In genomic region chr5:123194856-123195255, GRCm38 (mm10) we compare ENCODE assay signal across 19 mouse cellular contexts. TPM values are rescaled to one million over a fixed set of nuclear protein-coding genes. Genes with fewer than 3 reads are reported as not detected.
"Had no signal": no experiment of that assay in that cellular context is flagged by ENCODE, and none has a peak within 500 bp of the region (broad histone marks: within the 10 kb centered on the region; RNA-seq: fewer than 3 reads in every experiment).

No protein-coding gene starts in this region.

- DNase-seq: kidney, adult 9 months; layer of hippocampus, adult 9-11 months; layer of hippocampus, postnatal 36 days; lung, adult 18-20 months; right cerebral cortex, adult 18-20 months; right cerebral cortex, postnatal 25 days; thymus, adult 18-20 months; thymus, postnatal 14 days had no signal

- H3K4me1 ChIP-seq: limb, embryonic 12.5 days; neural tube, embryonic 15.5 days had no signal

- H3K27ac ChIP-seq: kidney, postnatal 0 days; limb, embryonic 12.5 days; midbrain, embryonic 13.5 days; neural tube, embryonic 15.5 days; stomach, postnatal 0 days had no signal

- H3K27me3 ChIP-seq: limb, embryonic 12.5 days; midbrain, embryonic 13.5 days; neural tube, embryonic 15.5 days had no signal

- H3K4me2 ChIP-seq: limb, embryonic 12.5 days; midbrain, embryonic 13.5 days; neural tube, embryonic 15.5 days had no signal

- H3K9me3 ChIP-seq: limb, embryonic 12.5 days; midbrain, embryonic 13.5 days; neural tube, embryonic 15.5 days had no signal

- H3K4me3 ChIP-seq: limb, embryonic 12.5 days; midbrain, embryonic 13.5 days; myocyte; neural tube, embryonic 15.5 days had no signal

- H3K9ac ChIP-seq: limb, embryonic 12.5 days; midbrain, embryonic 13.5 days; neural tube, embryonic 15.5 days had no signal

- ATAC-seq: intestine, embryonic 16.5 days; midbrain, embryonic 13.5 days had no signal

- H3K36me3 ChIP-seq: limb, embryonic 12.5 days; midbrain, embryonic 13.5 days; neural tube, embryonic 15.5 days had no signal

RNA-seq across cellular contexts. Expression of gene Hpd, which starts 12.3 kb away (rescaled TPM):
- total RNA-seq: layer of hippocampus, adult 18-20 months; layer of hippocampus, postnatal 36 days; left cerebral cortex, postnatal 36 days; megakaryocyte-erythroid progenitor cell, adult 5-6 weeks had no signal
- polyA plus RNA-seq: limb, embryonic 12.5 days; midbrain, embryonic 13.5 days; myocyte; neural tube, embryonic 11.5 days; neural tube, embryonic 15.5 days had no signal
